Mouse (Mus musculus) embryonic facial prominence, embryonic 13.5 days (tissue): ENCODE measurements around the gene Slco1b2. TPM values are rescaled to one million over a fixed set of nuclear protein-coding genes. Genes with fewer than 3 reads are reported as not detected.

Experiments
- ATAC-seq: fragments of 200-750 bp; cut with Nextera tagmentation; 2 replicates; pipeline ENCODE4 v1.8.0; 2017; ENCODE audit warnings: low read depth; ENCODE audit not compliant: insufficient number of reproducible peaks, insufficient read depth, low FRiP score, low TSS enrichment
- H3K27ac ChIP-seq: fragments of 300-500 bp; sonication (generic); 2 replicates; pipeline ENCODE4 v1.5.1; 2015; ENCODE audit warnings: moderate library complexity, mild to moderate bottlenecking, inconsistent platforms
- H3K27me3 ChIP-seq: fragments of 300-500 bp; sonication (generic); 2 replicates; pipeline ENCODE4 v1.6.1; 2015; ENCODE audit warnings: mild to moderate bottlenecking, inconsistent platforms
- H3K36me3 ChIP-seq: fragments of 300-500 bp; sonication (generic); 2 replicates; pipeline ENCODE4 v1.6.1; 2015; ENCODE audit warnings: mild to moderate bottlenecking, inconsistent platforms
- H3K4me1 ChIP-seq: fragments of 300-500 bp; sonication (generic); 2 replicates; pipeline ENCODE4 v1.6.1; 2015; ENCODE audit warnings: inconsistent platforms
- H3K4me2 ChIP-seq: fragments of 300-500 bp; sonication (generic); 2 replicates; pipeline ENCODE4 v1.6.1; 2015; ENCODE audit warnings: moderate library complexity, mild to moderate bottlenecking, inconsistent platforms
- H3K4me3 ChIP-seq: fragments of 300-500 bp; sonication (generic); 2 replicates; pipeline ENCODE4 v1.5.1; 2015; ENCODE audit warnings: mild to moderate bottlenecking, inconsistent platforms
- H3K9ac ChIP-seq: fragments of 300-500 bp; sonication (generic); 2 replicates; pipeline ENCODE4 v1.6.1; 2015; ENCODE audit warnings: mild to moderate bottlenecking, inconsistent platforms
- H3K9me3 ChIP-seq: fragments of 300-500 bp; sonication (generic); 2 replicates; pipeline ENCODE4 v1.6.1; 2016; ENCODE audit warnings: inconsistent platforms
- WGBS: fragments of 180-500 bp; shearing (Covaris S2); methylation state at CpG from one replicate; pipeline ENCODE4 v1.1.7; 2015; ENCODE audit warnings: mixed read lengths; 5-methylcytosine and 5-hydroxymethylcytosine counted together
- polyA plus RNA-seq: library from polyadenylated mRNA; unstranded; fragments of >200 nt; fragmentation: Nextera tagmentation; extraction: Ambion mirVana; gene quantifications from 2 replicates; pipeline ENCODE4 v1.2.1, GENCODE M21; 2015

Slco1b2 gene
- polyA plus RNA-seq, 1 experiment from 2014 or later: not detected

DNA sequence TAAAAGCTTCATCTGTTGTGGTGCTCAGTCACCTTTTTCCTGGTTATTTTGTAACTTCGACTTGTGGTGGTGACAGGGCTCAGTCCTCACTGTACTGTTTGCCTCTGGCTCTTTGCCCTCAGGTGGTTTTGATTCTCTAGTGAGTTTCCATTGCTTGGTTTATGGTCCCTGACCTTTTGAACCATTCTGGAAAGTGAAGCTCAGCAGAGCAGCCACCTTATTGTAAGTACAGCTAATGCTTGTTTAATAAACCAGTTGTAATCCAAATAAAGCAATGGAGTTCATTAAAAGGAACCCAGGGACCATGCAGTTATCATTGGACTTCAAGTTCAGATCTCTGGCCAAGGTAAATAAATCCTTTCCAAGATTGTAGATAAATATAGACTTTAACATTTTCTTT is 11.3 kb downstream of the Slco1b2 start:
- Histone ChIP-seq H3K4me1 (no peaks in the 10 kb centered on the region), H3K4me2 (no peak overlapping the region), H3K36me3 (no peaks in the 10 kb centered on the region), H3K9ac (no peak overlapping the region), H3K27ac (no peak overlapping the region), H3K4me3 (no peak overlapping the region), H3K27me3 (no peaks in the 10 kb centered on the region), H3K9me3 (no peaks in the 10 kb centered on the region)
- ATAC-seq: no peak
- WGBS: 38% methylated on average over 1 of the region's 1 CpGs

DNA sequence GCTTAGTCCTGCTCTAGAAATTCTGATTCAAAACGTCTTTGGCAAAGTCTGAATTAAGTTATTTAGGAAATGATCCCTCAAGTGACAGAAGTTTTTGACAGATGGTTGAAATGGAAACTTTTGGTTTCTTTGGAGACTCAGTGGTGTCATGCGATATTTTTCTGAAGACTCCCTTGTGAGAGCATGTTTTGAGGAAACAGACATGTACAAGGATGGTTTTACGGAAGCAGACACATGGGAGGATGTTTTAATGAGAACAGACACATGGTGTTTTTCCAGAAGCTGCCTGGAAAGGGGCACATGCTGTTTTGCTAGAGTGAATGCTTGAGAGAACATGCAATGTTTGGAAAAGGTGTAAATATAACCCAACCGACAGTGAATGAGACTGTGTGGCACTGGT is 57.7 kb downstream of the Slco1b2 start:
- H3K4me3 ChIP-seq: no peak overlapping the region
- ATAC-seq: no peak
- no peak overlapping the region for H3K27ac ChIP-seq
- H3K4me1 ChIP-seq: no peaks in the 10 kb centered on the region
- H3K27me3 ChIP-seq: no peaks in the 10 kb centered on the region
- H3K9me3 ChIP-seq: no peaks in the 10 kb centered on the region
- WGBS: 62% methylated on average over 4 of the region's 4 CpGs
- H3K9ac ChIP-seq: no peak overlapping the region
- no peak overlapping the region for H3K4me2 ChIP-seq
- H3K36me3 ChIP-seq: no peaks in the 10 kb centered on the region

DNA sequence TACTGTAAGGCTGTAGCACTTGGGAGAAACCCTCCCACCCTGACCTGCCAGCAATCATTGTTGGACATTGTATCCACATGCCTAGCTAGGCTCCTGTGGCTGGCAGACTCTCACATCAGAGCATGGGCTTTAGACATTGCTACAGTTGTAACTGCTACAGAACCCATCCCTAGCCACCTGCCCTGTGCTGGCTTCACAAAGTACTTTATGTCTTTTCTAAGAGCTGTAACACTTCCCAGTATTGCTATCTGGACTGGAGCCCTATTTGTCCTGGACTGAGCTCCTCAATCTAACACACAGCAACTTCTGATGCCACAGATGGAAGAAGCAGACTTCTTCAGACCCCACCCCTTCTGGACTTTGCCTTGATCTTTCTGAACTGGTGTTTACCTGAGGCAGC is 61.9 kb downstream of the Slco1b2 start:
- Histone ChIP-seq H3K4me3 (no peak overlapping the region), H3K4me1 (no peaks in the 10 kb centered on the region), H3K4me2 (no peak overlapping the region), H3K36me3 (no peaks in the 10 kb centered on the region), H3K27me3 (no peaks in the 10 kb centered on the region), H3K9me3 (no peaks in the 10 kb centered on the region), H3K27ac (no peak overlapping the region), H3K9ac (no peak overlapping the region)
- no peak for ATAC-seq

Other genes with a start within 250 kb of the Slco1b2 start
- gene Slco1c1, start 105.2 kb upstream of the Slco1b2 start, polyA plus RNA-seq: 0.14 and 0.62 TPM in 2 replicates
- gene Gm5724, start 144.3 kb downstream of the Slco1b2 start, polyA plus RNA-seq: 0.08 TPM in 1 of 2 replicates, not detected in the other
- gene Slco1a4, start 226.7 kb downstream of the Slco1b2 start, polyA plus RNA-seq: not detected in 2 replicates